Mouse (Mus musculus) stomach, postnatal 0 days (tissue): ENCODE results near the gene Pde11a. TPM values are rescaled to one million over a fixed set of nuclear protein-coding genes. Genes with fewer than 3 reads are reported as not detected.
A peak's percentile ranks its signal among the peaks of the same experiment; 100 is the strongest.

Experiments
- ATAC-seq: fragments of 200-750 bp; cut with Nextera tagmentation; 2 replicates; pipeline ENCODE4 v1.8.0; 2017; ENCODE audit not compliant: low FRiP score, low TSS enrichment
- DNase-seq: peaks from one replicate; pipeline ENCODE4 v3.0.0-alpha.2; 2016; ENCODE audit warnings: low spot score
- H3K27ac ChIP-seq: fragments of 300-500 bp; sonication (generic); replicated peaks from 2 replicates; pipeline ENCODE4 v1.5.1; 2014; ENCODE audit warnings: mild to moderate bottlenecking, control low read depth
- H3K27me3 ChIP-seq: fragments of 300-500 bp; sonication (generic); 2 replicates; pipeline ENCODE4 v1.6.1; 2014; ENCODE audit warnings: low read length; ENCODE audit not compliant: control insufficient read depth, insufficient read depth
- H3K36me3 ChIP-seq: fragments of 300-500 bp; sonication (generic); 2 replicates; pipeline ENCODE4 v1.6.1; 2014; ENCODE audit warnings: low read length, mixed read lengths; ENCODE audit not compliant: control insufficient read depth, insufficient read depth
- H3K4me1 ChIP-seq: fragments of 300-500 bp; sonication (generic); replicated peaks from 2 replicates; pipeline ENCODE4 v1.6.1; 2014; ENCODE audit warnings: antibody characterized with exemption; ENCODE audit not compliant: control insufficient read depth, insufficient read depth
- H3K4me2 ChIP-seq: fragments of 300-500 bp; sonication (generic); replicated peaks from 2 replicates; pipeline ENCODE4 v1.6.1; 2014; ENCODE audit warnings: low read depth, mild to moderate bottlenecking, control low read depth, moderate library complexity
- H3K4me3 ChIP-seq: fragments of 300-500 bp; sonication (generic); 2 replicates; pipeline ENCODE4 v1.5.1; 2014; ENCODE audit warnings: low read depth, low read length, control low read depth
- H3K9ac ChIP-seq: fragments of 300-500 bp; sonication (generic); 2 replicates; pipeline ENCODE4 v1.6.1; 2014; ENCODE audit warnings: mild to moderate bottlenecking, low read length, control low read depth, mixed read lengths
- H3K9me3 ChIP-seq: fragments of 300-500 bp; sonication (generic); 2 replicates; pipeline ENCODE4 v1.6.1; 2016; ENCODE audit warnings: low read length; ENCODE audit not compliant: control insufficient read depth
- CTCF ChIP-seq: IDR thresholded peaks from 2 replicates; pipeline ENCODE4 v1.5.1; 2016; ENCODE audit warnings: antibody characterized with exemption, low read depth, mild to moderate bottlenecking, moderate library complexity
- EP300 ChIP-seq: optimal IDR thresholded peaks from 2 replicates; pipeline ENCODE3; 2016; ENCODE audit warnings: antibody characterized with exemption
- WGBS: fragments of 180-500 bp; shearing (Covaris S2); extraction: QIAGEN DNeasy Blood & Tissue Kit; methylation state at CpG from one replicate; pipeline ENCODE4 v1.1.7; 2014; 5-methylcytosine and 5-hydroxymethylcytosine counted together
- polyA plus RNA-seq: library from polyadenylated mRNA; unstranded; fragments of >200 nt; fragmentation: Nextera tagmentation; extraction: Ambion mirVana; gene quantifications from 2 replicates; pipeline ENCODE4 v1.2.1, GENCODE M21; 2015

The Pde11a gene
- polyA plus RNA-seq, 1 experiment from 2014 or later: 0.12 TPM

- H3K4me2 ChIP-seq: no peak overlapping the region
- no peak for DNase-seq
- no peaks in the 10 kb centered on the region for H3K27me3 ChIP-seq
- H3K9me3 ChIP-seq: no peaks in the 10 kb centered on the region
- H3K4me3 ChIP-seq: no peak overlapping the region
- WGBS: 64% methylated on average over 3 of the region's 3 CpGs
- H3K4me1 ChIP-seq: no peaks in the 10 kb centered on the region
- ATAC-seq: no peak
- no peak overlapping the region for H3K27ac ChIP-seq
- no peak overlapping the region for H3K9ac ChIP-seq
- no peaks in the 10 kb centered on the region for H3K36me3 ChIP-seq
- no peak for TF ChIP-seq EP300
- no peak for TF ChIP-seq CTCF
Measured at GRCm38 (mm10) chr2:76238496-76238895, 100.1 kb downstream of the Pde11a start.

DNA sequence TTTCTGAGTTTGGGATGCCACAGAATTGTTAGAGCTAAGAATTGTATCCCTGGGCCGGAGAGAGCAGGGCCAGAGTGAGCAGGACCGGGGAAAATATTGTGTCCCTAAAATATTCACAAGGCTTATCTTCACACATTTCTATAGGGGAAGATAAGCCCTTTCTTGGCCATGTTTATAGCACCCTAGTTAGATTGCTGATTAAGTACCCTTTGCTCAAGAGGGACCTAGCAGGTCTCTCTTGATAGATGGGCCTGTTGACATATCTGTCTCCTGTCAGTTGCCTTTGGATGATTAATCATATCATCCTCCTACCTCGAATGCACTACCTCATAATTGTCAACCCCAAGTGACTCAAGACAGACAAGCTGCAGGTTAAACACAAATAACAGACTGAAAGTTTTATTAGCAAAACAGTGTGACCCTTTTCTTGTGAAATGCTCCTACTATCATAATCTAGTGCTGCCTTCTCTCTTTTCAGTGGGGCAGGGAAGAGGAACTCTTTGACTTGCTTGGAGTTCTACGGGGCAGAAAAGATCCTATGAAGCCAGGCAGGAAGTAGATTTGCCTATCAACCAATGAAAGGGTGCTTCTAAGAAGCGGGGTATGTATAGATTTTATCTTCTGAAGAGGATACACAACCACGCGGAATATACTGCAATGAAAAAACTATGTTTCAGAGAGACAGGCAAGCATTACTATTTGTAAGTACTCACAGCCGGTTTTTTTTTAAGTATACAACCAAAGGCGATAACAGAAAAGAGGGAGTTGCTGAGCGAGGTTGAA lies 100.7 kb downstream of the Pde11a start:
- Histone ChIP-seq H3K27ac (no peak overlapping the region), H3K4me1 (no peaks in the 10 kb centered on the region), H3K4me3 (no peak overlapping the region), H3K27me3 (no peaks in the 10 kb centered on the region), H3K9me3 (no peaks in the 10 kb centered on the region), H3K36me3 (no peaks in the 10 kb centered on the region), H3K9ac (no peak overlapping the region), H3K4me2 (no peak overlapping the region)
- TF ChIP-seq CTCF (no peak), EP300 (no peak)
- WGBS: 68% methylated on average over 10 of the region's 10 CpGs
- DNase-seq (no peak), ATAC-seq (no peak)

GRCm38 (mm10) chr2:76220364-76221108 lies 118.0 kb downstream of the Pde11a start:
- no peak overlapping the region for H3K4me3 ChIP-seq
- TF ChIP-seq EP300 (no peak), CTCF (no peak)
- no peak overlapping the region for H3K4me2 ChIP-seq
- no peak overlapping the region for H3K9ac ChIP-seq
- no peaks in the 10 kb centered on the region for H3K27me3 ChIP-seq
- 60% methylated on average over 6 of the region's 6 CpGs for WGBS
- ATAC-seq (no peak), DNase-seq (no peak)
- H3K4me1 ChIP-seq: no peaks in the 10 kb centered on the region
- H3K36me3 ChIP-seq: no peaks in the 10 kb centered on the region
- no peaks in the 10 kb centered on the region for H3K9me3 ChIP-seq
- H3K27ac ChIP-seq: no peak overlapping the region

GRCm38 (mm10) chr2:76219540-76219939 lies 119.0 kb downstream of the Pde11a start:
- no peak overlapping the region for H3K4me3 ChIP-seq
- ATAC-seq (no peak), DNase-seq (no peak)
- 73% methylated on average over 6 of the region's 6 CpGs for WGBS
- H3K4me1 ChIP-seq: no peaks in the 10 kb centered on the region
- H3K4me2 ChIP-seq: no peak overlapping the region
- H3K9me3 ChIP-seq: no peaks in the 10 kb centered on the region
- H3K36me3 ChIP-seq: no peaks in the 10 kb centered on the region
- no peaks in the 10 kb centered on the region for H3K27me3 ChIP-seq
- TF ChIP-seq EP300 (no peak), CTCF (no peak)
- no peak overlapping the region for H3K27ac ChIP-seq
- H3K9ac ChIP-seq: no peak overlapping the region

- WGBS: 69% methylated on average over 7 of the region's 7 CpGs
- Histone ChIP-seq H3K4me3 (no peak overlapping the region), H3K27ac (no peak overlapping the region), H3K4me1 (no peaks in the 10 kb centered on the region), H3K9me3 (no peaks in the 10 kb centered on the region), H3K36me3 (no peaks in the 10 kb centered on the region), H3K4me2 (no peak overlapping the region), H3K27me3 (no peaks in the 10 kb centered on the region), H3K9ac (no peak overlapping the region)
- DNase-seq: peak; percentile 53
- TF ChIP-seq CTCF: peak; percentile 73
- no peak for TF ChIP-seq EP300
- no peak for ATAC-seq
Measured at GRCm38 (mm10) chr2:76216146-76216545, 122.4 kb downstream of the Pde11a start.

DNA sequence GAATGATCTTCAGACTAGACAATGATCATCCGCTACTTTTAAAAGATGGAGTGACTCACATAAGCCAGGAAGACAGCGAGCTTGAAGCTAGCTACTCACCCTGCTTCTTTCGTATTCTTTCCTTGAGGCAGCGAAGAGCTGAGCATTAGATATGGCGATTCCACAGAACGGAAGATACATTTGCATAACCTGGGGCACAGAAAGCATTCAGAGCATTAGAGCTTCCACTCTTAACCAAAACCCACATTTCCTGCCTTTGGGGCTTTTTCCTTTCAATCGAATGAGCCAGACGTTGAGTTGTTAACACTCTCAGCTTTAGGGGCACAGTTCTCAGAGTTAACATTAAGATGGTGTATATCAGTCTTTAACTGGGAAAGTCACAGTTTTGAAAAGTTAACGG lies 123.4 kb downstream of the Pde11a start:
- Histone ChIP-seq H3K4me2 (no peak overlapping the region), H3K27me3 (no peaks in the 10 kb centered on the region), H3K4me3 (no peak overlapping the region), H3K9ac (no peak overlapping the region), H3K27ac (no peak overlapping the region), H3K4me1 (no peaks in the 10 kb centered on the region), H3K9me3 (no peaks in the 10 kb centered on the region), H3K36me3 (no peaks in the 10 kb centered on the region)
- 76% methylated on average over 9 of the region's 9 CpGs for WGBS
- TF ChIP-seq EP300: no peak
- TF ChIP-seq CTCF: no peak
- DNase-seq (no peak), ATAC-seq (no peak)
